Mouse (Mus musculus) A20 (cell line): ENCODE data around the gene Zfp553.
A peak's percentile ranks its signal among the peaks of the same experiment; 100 is the strongest.
"Not testable (repeated sequence)": the region's sequence is repeated elsewhere in the genome, so short reads cannot be mapped to it uniquely, and the experiment has no call there.

Source experiments
- DNase-seq: peaks from one replicate; pipeline ENCODE4 v3.0.0-alpha.2; 2011; ENCODE audit warnings: low read depth, low spot score

The Zfp553 gene

GRCm38 (mm10) chr7:127233368-127233749 lies 498 bp downstream of the Zfp553 start:
- DNase-seq, result no peak

GRCm38 (mm10) chr7:127233765-127234164 lies 904 bp downstream of the Zfp553 start:
- no peak for DNase-seq

- no peak for DNase-seq
These were observed 1.9 kb downstream of the Zfp553 start for GRCm38 (mm10) chr7:127234777-127235176.

- no peak for DNase-seq
These were observed 10.6 kb downstream of the Zfp553 start for GRCm38 (mm10) chr7:127243361-127243867.

GRCm38 (mm10) chr7:127243870-127244657 lies 11.2 kb downstream of the Zfp553 start, which contains the start of gene Zfp771:
TSS of gene Zfp771 (plus strand) at chr7:127244274.
- DNase-seq, result peak; percentile 97

GRCm38 (mm10) chr7:127244658-127245510 lies 12.0 kb downstream of the Zfp553 start:
- no peak for DNase-seq

- DNase-seq, result not testable (repeated sequence)
These were observed 17.6 kb downstream of the Zfp553 start for GRCm38 (mm10) chr7:127250511-127250910.

GRCm38 (mm10) chr7:127252414-127252813 lies 19.6 kb downstream of the Zfp553 start:
- DNase-seq, result peak; percentile 76

- no peak for DNase-seq
These were observed 20.5 kb downstream of the Zfp553 start for GRCm38 (mm10) chr7:127253341-127253740.

GRCm38 (mm10) chr7:127253821-127254769 lies 21.2 kb downstream of the Zfp553 start:
- peak; percentile 99 for DNase-seq

GRCm38 (mm10) chr7:127255008-127255407 lies 22.1 kb downstream of the Zfp553 start:
- DNase-seq, result no peak

- DNase-seq, result no peak
These were observed 23.1 kb downstream of the Zfp553 start for GRCm38 (mm10) chr7:127255965-127256364.

GRCm38 (mm10) chr7:127256518-127256917 lies 23.7 kb downstream of the Zfp553 start:
- DNase-seq, result no peak

GRCm38 (mm10) chr7:127259186-127259905 lies 26.5 kb downstream of the Zfp553 start:
- DNase-seq, result peak; percentile 55

GRCm38 (mm10) chr7:127260309-127261111 lies 27.6 kb downstream of the Zfp553 start, which contains the start of gene Dctpp1:
TSS of gene Dctpp1 (minus strand) at chr7:127260709.
- peak; percentile 98 for DNase-seq

GRCm38 (mm10) chr7:127262218-127262961 lies 29.5 kb downstream of the Zfp553 start:
- no peak for DNase-seq

GRCm38 (mm10) chr7:127263526-127263925 lies 30.7 kb downstream of the Zfp553 start:
- no peak for DNase-seq

GRCm38 (mm10) chr7:127270256-127270655 lies 37.4 kb downstream of the Zfp553 start:
- no peak for DNase-seq

GRCm38 (mm10) chr7:127270666-127271065 lies 37.8 kb downstream of the Zfp553 start:
- DNase-seq, result no peak
